Mouse (Mus musculus) limb, embryonic 14.5 days (tissue): ENCODE data around the gene BC051019. TPM values are rescaled to one million over a fixed set of nuclear protein-coding genes. Genes with fewer than 3 reads are reported as not detected.

Experiments used
- ATAC-seq: fragments of 200-750 bp; cut with Nextera tagmentation; 2 replicates; pipeline ENCODE4 v1.8.0; 2017; ENCODE audit warnings: low read depth, moderate number of reproducible peaks, moderate TSS enrichment; ENCODE audit not compliant: low FRiP score
- DNase-seq: peaks from one replicate; pipeline ENCODE4 v3.0.0-alpha.2; 2015; ENCODE audit warnings: low spot score
- H3K27ac ChIP-seq: fragments of 300-500 bp; sonication (generic); replicated peaks from 2 replicates; pipeline ENCODE4 v1.5.1; 2014; ENCODE audit warnings: low read depth, mild to moderate bottlenecking, low read length, moderate library complexity, mixed read lengths
- H3K27me3 ChIP-seq: fragments of 300-500 bp; sonication (generic); 2 replicates; pipeline ENCODE4 v1.6.1; 2014; ENCODE audit warnings: low read length, mixed read lengths; ENCODE audit not compliant: control insufficient read depth, insufficient read depth
- H3K36me3 ChIP-seq: fragments of 300-500 bp; sonication (generic); 2 replicates; pipeline ENCODE4 v1.6.1; 2014; ENCODE audit warnings: mild to moderate bottlenecking, low read length, moderate library complexity, mixed read lengths; ENCODE audit not compliant: control insufficient read depth, insufficient read depth
- H3K4me1 ChIP-seq: fragments of 300-500 bp; sonication (generic); 2 replicates; pipeline ENCODE4 v1.6.1; 2014; ENCODE audit warnings: antibody characterized with exemption, low read length, mixed read lengths; ENCODE audit not compliant: control insufficient read depth, insufficient read depth
- H3K4me2 ChIP-seq: fragments of 300-500 bp; sonication (generic); replicated peaks from 2 replicates; pipeline ENCODE4 v1.6.1; 2014; ENCODE audit warnings: low read depth, mild to moderate bottlenecking, low read length, moderate library complexity; ENCODE audit not compliant: severe bottlenecking
- H3K4me3 ChIP-seq: fragments of 300-500 bp; sonication (generic); replicated peaks from 2 replicates; pipeline ENCODE4 v1.5.1; 2014; ENCODE audit warnings: low read length
- H3K9ac ChIP-seq: fragments of 300-500 bp; sonication (generic); 2 replicates; pipeline ENCODE4 v1.6.1; 2014; ENCODE audit warnings: mild to moderate bottlenecking, low read depth, low read length, moderate library complexity; ENCODE audit not compliant: severe bottlenecking
- H3K9me3 ChIP-seq: fragments of 300-500 bp; sonication (generic); 2 replicates; pipeline ENCODE4 v1.6.1; 2016; ENCODE audit warnings: low read length; ENCODE audit not compliant: control insufficient read depth
- POLR2A ChIP-seq: fragments of 200-500 bp; IDR thresholded peaks from 2 replicates; pipeline ENCODE4 v1.8.0; 2012; ENCODE audit warnings: inconsistent platforms, mild to moderate bottlenecking, moderate library complexity, borderline replicate concordance; ENCODE audit not compliant: insufficient read depth, insufficient read length; ENCODE audit errors: extremely low read depth
- WGBS: fragments of 180-500 bp; shearing (Covaris S2); extraction: QIAGEN DNeasy Blood & Tissue Kit; methylation state at CpG from one replicate; pipeline ENCODE4 v1.1.7; 2014; 5-methylcytosine and 5-hydroxymethylcytosine counted together
- polyA plus RNA-seq, 2 experiments: library from polyadenylated mRNA; depleted of rRNA in 1 of 2; stranded (reverse) in 1 of 2; unstranded in 1 of 2; fragments of >200 nt; fragmentation: Nextera tagmentation in 1 of 2; extraction: Ambion mirVana in 1 of 2; gene quantifications; 2 replicates each; pipeline versions ENCODE4 v1.2.1 to v1.2.3; 2012 to 2014

Gene BC051019
- polyA plus RNA-seq, 2 experiments, result 0.10 to 0.15 TPM

DNA sequence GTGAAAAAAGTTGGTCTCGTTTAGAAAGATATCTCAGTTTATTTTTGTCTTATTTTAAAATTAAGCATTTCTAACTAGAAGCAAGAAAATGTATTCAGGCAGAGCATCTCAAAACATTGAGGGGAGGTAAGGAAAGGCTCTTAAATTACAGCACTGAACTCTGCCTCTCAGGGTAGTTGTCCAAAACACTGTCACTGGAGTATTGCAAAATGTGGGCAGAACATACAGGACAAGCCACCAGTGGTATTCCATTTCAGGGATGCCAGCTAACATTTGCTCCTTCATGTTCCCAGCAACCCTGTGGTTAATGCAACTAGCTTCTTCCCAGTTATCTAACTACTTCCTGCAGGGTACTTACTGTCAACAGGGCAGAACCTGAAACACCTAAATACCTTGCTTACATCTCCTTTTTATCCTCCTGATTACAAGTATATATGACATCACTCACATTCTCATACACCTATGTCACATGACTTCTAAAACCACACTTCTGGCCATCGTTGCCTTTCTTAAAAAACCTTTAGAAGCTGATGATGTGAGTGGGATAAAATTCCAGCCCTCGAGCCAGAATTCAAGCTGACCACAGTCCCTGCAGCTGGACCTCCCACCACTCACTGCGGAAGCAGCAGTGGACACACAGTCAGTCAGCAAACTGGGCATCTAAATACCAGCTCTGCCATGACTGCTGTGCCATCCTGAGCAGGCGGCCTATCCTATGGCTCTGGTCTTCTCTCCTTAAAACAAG lies 54.1 kb downstream of the BC051019 start:
- no peak overlapping the region for H3K9ac ChIP-seq
- peak overlapping the region; percentile 37 for H3K4me2 ChIP-seq
- no peaks in the 10 kb centered on the region for H3K36me3 ChIP-seq
- ATAC-seq (no peak), DNase-seq (no peak)
- H3K9me3 ChIP-seq, result no peaks in the 10 kb centered on the region
- no peak overlapping the region for H3K4me3 ChIP-seq
- H3K27me3 ChIP-seq, result no peaks in the 10 kb centered on the region
- 66% methylated on average over 5 of the region's 5 CpGs for WGBS
- no peak for TF ChIP-seq POLR2A
- H3K4me1 ChIP-seq, result peaks cover 19% of the 10 kb centered on the region
- H3K27ac ChIP-seq, result no peak overlapping the region

GRCm38 (mm10) chr7:109666664-109667063 lies 57.0 kb downstream of the BC051019 start:
- H3K4me3 ChIP-seq, result no peak overlapping the region
- no peak overlapping the region for H3K9ac ChIP-seq
- DNase-seq (no peak), ATAC-seq (no peak)
- H3K9me3 ChIP-seq, result no peaks in the 10 kb centered on the region
- no peak overlapping the region for H3K27ac ChIP-seq
- no peak for TF ChIP-seq POLR2A
- H3K27me3 ChIP-seq, result no peaks in the 10 kb centered on the region
- H3K36me3 ChIP-seq, result no peaks in the 10 kb centered on the region
- 89% methylated on average over 5 of the region's 5 CpGs for WGBS
- no peak overlapping the region for H3K4me2 ChIP-seq
- peaks cover 16% of the 10 kb centered on the region for H3K4me1 ChIP-seq

DNA sequence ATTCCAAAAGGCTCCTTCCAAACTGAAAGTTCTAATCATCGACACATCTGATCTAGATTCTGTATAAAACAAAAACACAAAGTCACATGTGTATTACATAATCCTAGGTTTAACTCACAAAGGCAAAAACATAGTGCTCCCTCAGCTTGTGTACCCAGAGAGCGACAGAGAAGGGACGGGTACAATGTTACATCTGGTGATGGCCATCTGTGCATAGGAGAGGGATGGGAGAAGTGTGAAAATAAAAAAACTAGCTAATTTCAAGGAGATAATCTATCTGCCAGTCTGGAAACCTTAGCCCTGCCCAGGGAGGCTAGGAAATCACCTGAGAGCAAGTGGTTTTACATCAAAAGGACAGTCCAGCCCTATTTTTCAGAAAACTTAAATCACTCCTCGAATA lies 61.0 kb downstream of the BC051019 start:
- Histone ChIP-seq H3K36me3 (no peaks in the 10 kb centered on the region), H3K27ac (no peak overlapping the region), H3K4me1 (peaks cover 2% of the 10 kb centered on the region; the same call in 1 of the 2 replicates), H3K27me3 (no peaks in the 10 kb centered on the region), H3K4me3 (no peak overlapping the region), H3K9me3 (no peaks in the 10 kb centered on the region), H3K4me2 (no peak overlapping the region), H3K9ac (no peak overlapping the region)
- TF ChIP-seq POLR2A, result no peak
- no peak for ATAC-seq
- DNase-seq, result no peak
- WGBS, result 59% methylated on average over 4 of the region's 4 CpGs

Other genes with a start within 250 kb of the BC051019 start
- gene Trim66, start 215.7 kb downstream of the BC051019 start, polyA plus RNA-seq (2012; rRNA removed), result 0.11 and 0.13 TPM in 2 replicates
- 0.04 TPM in 2 replicates for gene Trim66, start 215.7 kb downstream of the BC051019 start, polyA plus RNA-seq (2014; fragmentation: Nextera tagmentation; extraction: Ambion mirVana)
- gene Rpl27a, start 204.7 kb downstream of the BC051019 start, polyA plus RNA-seq (2012; rRNA removed), result 705 and 923 TPM in 2 replicates
- gene Rpl27a, start 204.7 kb downstream of the BC051019 start, polyA plus RNA-seq (2014; fragmentation: Nextera tagmentation; extraction: Ambion mirVana), result 161 and 165 TPM in 2 replicates
- gene St5, start 20.2 kb downstream of the BC051019 start, polyA plus RNA-seq (2012; rRNA removed), result 56.3 and 57.0 TPM in 2 replicates
- 45.0 and 52.1 TPM in 2 replicates for gene St5, start 20.2 kb downstream of the BC051019 start, polyA plus RNA-seq (2014; fragmentation: Nextera tagmentation; extraction: Ambion mirVana)
- 20.4 and 25.5 TPM in 2 replicates for gene Akip1, start 20.2 kb downstream of the BC051019 start, polyA plus RNA-seq (2012; rRNA removed)
- gene Akip1, start 20.2 kb downstream of the BC051019 start, polyA plus RNA-seq (2014; fragmentation: Nextera tagmentation; extraction: Ambion mirVana), result 33.8 and 39.0 TPM in 2 replicates
- gene Ascl3, start 7.9 kb upstream of the BC051019 start, polyA plus RNA-seq (2012; rRNA removed), result not detected in 2 replicates
- gene Ascl3, start 7.9 kb upstream of the BC051019 start, polyA plus RNA-seq (2014; fragmentation: Nextera tagmentation; extraction: Ambion mirVana), result not detected in 2 replicates
- 36.6 and 38.2 TPM in 2 replicates for gene Tmem9b, start 29.0 kb upstream of the BC051019 start, polyA plus RNA-seq (2012; rRNA removed)
- 64.2 and 69.2 TPM in 2 replicates for gene Tmem9b, start 29.0 kb upstream of the BC051019 start, polyA plus RNA-seq (2014; fragmentation: Nextera tagmentation; extraction: Ambion mirVana)
- 0.46 and 0.62 TPM in 2 replicates for gene Nrip3, start 58.2 kb upstream of the BC051019 start, polyA plus RNA-seq (2012; rRNA removed)
- gene Nrip3, start 58.2 kb upstream of the BC051019 start, polyA plus RNA-seq (2014; fragmentation: Nextera tagmentation; extraction: Ambion mirVana), result 1.3 and 1.5 TPM in 2 replicates
- gene Scube2, start 141.8 kb upstream of the BC051019 start, polyA plus RNA-seq (2012; rRNA removed), result 4.7 and 5.2 TPM in 2 replicates
- gene Scube2, start 141.8 kb upstream of the BC051019 start, polyA plus RNA-seq (2014; fragmentation: Nextera tagmentation; extraction: Ambion mirVana), result 9.2 and 11.7 TPM in 2 replicates
- gene Dennd5a, start 236.6 kb upstream of the BC051019 start, polyA plus RNA-seq (2012; rRNA removed), result 112 and 139 TPM in 2 replicates
- 55.3 and 62.6 TPM in 2 replicates for gene Dennd5a, start 236.6 kb upstream of the BC051019 start, polyA plus RNA-seq (2014; fragmentation: Nextera tagmentation; extraction: Ambion mirVana)